Mouse (Mus musculus) cerebellum, adult 2 months (tissue): ENCODE measurements at regions not wholly inside any gene's neighbourhood (a gene's known extent, or its start where the extent isn't known, plus 50 kb on each side); places are given as distances from the start of the nearest gene placed in this dataset.

Experiments
- CTCF ChIP-seq: fragments of 200-500 bp; IDR thresholded peaks from 2 replicates; pipeline ENCODE4 v1.5.1; 2011; ENCODE audit warnings: low read depth, mild to moderate bottlenecking, control low read depth, low read length, moderate library complexity, borderline replicate concordance; ENCODE audit not compliant: insufficient read depth
- POLR2A ChIP-seq: fragments of 200-500 bp; IDR thresholded peaks from 2 replicates; pipeline ENCODE4 v1.6.1; 2011; ENCODE audit warnings: low read length, control low read depth, borderline replicate concordance; ENCODE audit not compliant: insufficient read depth

DNA sequence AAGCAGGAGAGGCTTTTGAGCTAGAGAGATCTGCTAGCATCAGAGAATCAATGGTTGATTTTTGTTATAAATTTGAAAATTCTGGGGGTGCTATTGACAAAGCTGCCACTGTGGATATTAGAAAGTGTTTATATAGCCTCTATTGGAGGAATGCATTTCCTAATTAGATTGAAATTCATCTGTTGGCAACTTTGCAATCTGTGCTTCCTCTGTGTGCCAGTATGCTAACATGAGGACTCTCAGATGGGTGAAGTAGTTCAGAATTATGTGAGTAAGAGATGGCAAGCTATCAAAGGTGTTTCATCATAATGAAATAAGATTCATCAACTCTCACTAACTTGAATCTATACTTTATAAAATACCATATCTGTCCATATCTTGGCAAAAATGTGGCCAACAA, 476.6 kb upstream of the Vrk2 start:
- TF ChIP-seq CTCF (no peak), POLR2A (no peak)
